In genomic region chr17:86464689-86465363, GRCm38 (mm10) we compare ENCODE assay signal across 9 mouse cellular contexts. TPM values are rescaled to one million over a fixed set of nuclear protein-coding genes. Genes with fewer than 3 reads are reported as not detected.
DNase-seq lines count a peak whose midpoint lies in the region; ATAC-seq lines count a peak whose summit lies in the region.
"Had no signal": no experiment of that assay in that cellular context is flagged by ENCODE, and none has a peak within 500 bp of the region (broad histone marks: within the 10 kb centered on the region; RNA-seq: fewer than 3 reads in every experiment).

No protein-coding gene starts in this region.

- no peaks in the 10 kb centered on the region for H3K36me3 ChIP-seq in hindbrain, embryonic 12.5 days
- H3K36me3 ChIP-seq in heart, embryonic 11.5 days (ENCODE audit: control insufficient read depth, insufficient read depth, low read length): no peaks in the 10 kb centered on the region
- H3K36me3 ChIP-seq: stomach, embryonic 15.5 days had no signal

- 0 out of 2 replicates have a peak, but pooled peaks have one; percentile 32 for ATAC-seq in hindbrain, embryonic 12.5 days (ENCODE audit: low FRiP score)
- ATAC-seq in heart, embryonic 11.5 days (replicated peaks; ENCODE audit: insufficient number of reproducible peaks, low FRiP score, low TSS enrichment): no peak

- no peak overlapping the region for H3K27ac ChIP-seq in hindbrain, embryonic 12.5 days
- no peak overlapping the region for H3K27ac ChIP-seq in heart, embryonic 11.5 days (ENCODE audit: low read depth, low read length)
- H3K27ac ChIP-seq: stomach, embryonic 15.5 days had no signal

- no peak overlapping the region for H3K9ac ChIP-seq in hindbrain, embryonic 12.5 days
- no peak overlapping the region for H3K9ac ChIP-seq in heart, embryonic 11.5 days (ENCODE audit: low read depth, low read length)
- H3K9ac ChIP-seq: stomach, embryonic 15.5 days had no signal

- no peak overlapping the region for H3K4me2 ChIP-seq in hindbrain, embryonic 12.5 days (replicated peaks)
- no peak overlapping the region for H3K4me2 ChIP-seq in heart, embryonic 11.5 days
- H3K4me2 ChIP-seq: stomach, embryonic 15.5 days had no signal

- H3K27me3 ChIP-seq in hindbrain, embryonic 12.5 days: no peaks in the 10 kb centered on the region
- H3K27me3 ChIP-seq in heart, embryonic 11.5 days (ENCODE audit: control insufficient read depth, insufficient read depth, low read length): no peaks in the 10 kb centered on the region
- H3K27me3 ChIP-seq: stomach, embryonic 15.5 days had no signal

- WGBS in hindbrain, embryonic 12.5 days: 41% methylated on average over 16 of the region's 16 CpGs
- WGBS in heart, embryonic 11.5 days (ENCODE audit: insufficient replicate concordance): 82% methylated on average over 16 of the region's 16 CpGs

- no peaks in the 10 kb centered on the region for H3K9me3 ChIP-seq in hindbrain, embryonic 12.5 days (replicated peaks)
- H3K9me3 ChIP-seq in heart, embryonic 11.5 days (replicated peaks; ENCODE audit: control insufficient read depth, low read length): no peaks in the 10 kb centered on the region
- H3K9me3 ChIP-seq: stomach, embryonic 15.5 days had no signal

- DNase-seq in ES-CJ7 (ENCODE audit: low read depth, low spot score) (peak; percentile 15), R1 (ENCODE audit: low read depth, low spot score) (peak; percentile 31)
- peak; percentile 67 to 76 for DNase-seq in layer of hippocampus, postnatal 36 days
- no peak for DNase-seq in adrenal gland, postnatal 4 days (ENCODE audit: low spot score in 2 of 2)
- DNase-seq in ovary, postnatal 14 days (ENCODE audit: low spot score): no peak
- no peak for DNase-seq in thymus, postnatal 4 days

- H3K4me1 ChIP-seq in hindbrain, embryonic 12.5 days: peaks cover 34% of the 10 kb centered on the region
- H3K4me1 ChIP-seq in heart, embryonic 11.5 days (ENCODE audit: control insufficient read depth, insufficient read depth, low read length): peaks cover 38% of the 10 kb centered on the region

- no peak overlapping the region for H3K4me3 ChIP-seq in hindbrain, embryonic 12.5 days
- no peak overlapping the region for H3K4me3 ChIP-seq in heart, embryonic 11.5 days (ENCODE audit: low read depth, low read length)
- H3K4me3 ChIP-seq: stomach, embryonic 15.5 days had no signal

RNA-seq across cellular contexts. Expression of gene Gm10309, which starts 40.2 kb away (rescaled TPM):
- polyA plus RNA-seq in hindbrain, embryonic 12.5 days (2016; fragmentation: Nextera tagmentation; extraction: Ambion mirVana): 0.30 and 0.50 TPM in 2 replicates
- total RNA-seq in layer of hippocampus, postnatal 36 days (2021): not detected
- under 1 TPM in 1 of 2 experiments, not detected in 1; 0.25 TPM for total RNA-seq in adrenal gland, postnatal 4 days (2021)
- polyA plus RNA-seq in heart, embryonic 11.5 days (2014; fragmentation: Nextera tagmentation; extraction: Ambion mirVana): 0.24 TPM in 1 of 2 replicates, not detected in the other

Comparison
In these comparisons a context has a peak if more than half of its experiments do, and no peak if none do; other contexts are left out.
1. DNase-seq: peak in ES-CJ7 (single experiment), R1 (single experiment) and layer of hippocampus, postnatal 36 days (2 of 2); none in adrenal gland, postnatal 4 days (0 of 2), ovary, postnatal 14 days (single experiment) and thymus, postnatal 4 days (single experiment).